Comparison of ENCODE assay signal across 8 mouse cellular contexts in genomic region chr12:84408819-84409507, GRCm38 (mm10). TPM values are rescaled to one million over a fixed set of nuclear protein-coding genes. Genes with fewer than 3 reads are reported as not detected.
DNase-seq lines count a peak whose midpoint lies in the region; ATAC-seq and TF ChIP-seq lines count a peak whose summit lies in the region.

Gene Entpd5 (minus strand): TSS chr12:84409029.
Gene Bbof1 (plus strand): TSS chr12:84409071.

- H3K36me3 ChIP-seq in embryonic facial prominence, embryonic 13.5 days = no peaks in the 10 kb centered on the region
- H3K36me3 ChIP-seq in limb, embryonic 14.5 days (ENCODE audit: control insufficient read depth, insufficient read depth, low read length) = no peaks in the 10 kb centered on the region
- H3K36me3 ChIP-seq in midbrain, postnatal 0 days (ENCODE audit: insufficient read depth, low read length) = no peaks in the 10 kb centered on the region

- TF ChIP-seq POLR2A in limb, embryonic 14.5 days (IDR thresholded peaks at IDR 0.05; ENCODE audit: borderline replicate concordance, extremely low read depth, insufficient read depth, insufficient read length) = 0 out of 2 replicates have a peak, but pooled peaks have one; percentile 50

- no peak for TF ChIP-seq CTCF in midbrain, postnatal 0 days (IDR thresholded peaks at IDR 0.05)

- no peaks in the 10 kb centered on the region for H3K9me3 ChIP-seq in embryonic facial prominence, embryonic 13.5 days
- no peaks in the 10 kb centered on the region for H3K9me3 ChIP-seq in limb, embryonic 14.5 days (ENCODE audit: control insufficient read depth, low read length)
- no peaks in the 10 kb centered on the region for H3K9me3 ChIP-seq in midbrain, postnatal 0 days (ENCODE audit: low read length)

- H3K27me3 ChIP-seq in embryonic facial prominence, embryonic 13.5 days = no peaks in the 10 kb centered on the region
- no peaks in the 10 kb centered on the region for H3K27me3 ChIP-seq in limb, embryonic 14.5 days (ENCODE audit: control insufficient read depth, insufficient read depth, low read length)
- no peaks in the 10 kb centered on the region for H3K27me3 ChIP-seq in midbrain, postnatal 0 days (ENCODE audit: insufficient read depth, low read length)

- H3K9ac ChIP-seq in embryonic facial prominence, embryonic 13.5 days = peak within 1 kb of the TSS; percentile 80
- H3K9ac ChIP-seq in limb, embryonic 14.5 days (ENCODE audit: low read depth, low read length, severe bottlenecking) = peak within 1 kb of the TSS; percentile 77
- peak within 1 kb of the TSS; percentile 88 for H3K9ac ChIP-seq in midbrain, postnatal 0 days (replicated peaks; ENCODE audit: low read length, poor library complexity, severe bottlenecking)

- DNase-seq in 3134 (ENCODE audit: extremely low read depth, insufficient read length, low spot score) = peak; percentile 83
- DNase-seq in adrenal gland, postnatal 36 days = peak; percentile 94 to 97
- peak; percentile 85 for DNase-seq in heart, adult 8-10 months (ENCODE audit: low spot score)
- peak; percentile 89 for DNase-seq in kidney, adult 9 months
- DNase-seq in limb, embryonic 14.5 days (ENCODE audit: low spot score) = peak; percentile 81
- DNase-seq in midbrain, postnatal 0 days (ENCODE audit: low spot score) = peak; percentile 92
- DNase-seq in spleen, postnatal 14 days (ENCODE audit: low spot score in 2 of 2) = peak; percentile 78 to 89

- H3K4me2 ChIP-seq in embryonic facial prominence, embryonic 13.5 days = peak within 1 kb of the TSS; percentile 92
- peak within 1 kb of the TSS; percentile 87 for H3K4me2 ChIP-seq in limb, embryonic 14.5 days (replicated peaks; ENCODE audit: low read depth, low read length, severe bottlenecking)
- peak within 1 kb of the TSS; percentile 82 for H3K4me2 ChIP-seq in midbrain, postnatal 0 days (ENCODE audit: low read depth, low read length, poor library complexity, severe bottlenecking)

- peak; percentile 90 for ATAC-seq in embryonic facial prominence, embryonic 13.5 days (ENCODE audit: insufficient number of reproducible peaks, insufficient read depth, low FRiP score, low TSS enrichment, low read depth)
- ATAC-seq in limb, embryonic 14.5 days (ENCODE audit: low FRiP score, low read depth) = peak; percentile 94
- peak; percentile 95 for ATAC-seq in midbrain, postnatal 0 days (ENCODE audit: low FRiP score)

- peaks cover 11% of the 10 kb centered on the region for H3K4me1 ChIP-seq in embryonic facial prominence, embryonic 13.5 days
- H3K4me1 ChIP-seq in limb, embryonic 14.5 days (ENCODE audit: control insufficient read depth, insufficient read depth, low read length) = peaks cover 3% of the 10 kb centered on the region; the same call in 1 of the 2 replicates
- peaks cover 2% of the 10 kb centered on the region; the same call in 1 of the 2 replicates for H3K4me1 ChIP-seq in midbrain, postnatal 0 days (ENCODE audit: insufficient read depth, low read length)

- peak within 1 kb of the TSS; percentile 77 for H3K4me3 ChIP-seq in embryonic facial prominence, embryonic 13.5 days
- peak within 1 kb of the TSS; percentile 75 for H3K4me3 ChIP-seq in limb, embryonic 14.5 days (replicated peaks; ENCODE audit: low read length)
- H3K4me3 ChIP-seq in midbrain, postnatal 0 days (ENCODE audit: low read depth, low read length) = peak within 1 kb of the TSS; percentile 86

- 1% methylated on average over 63 of the region's 63 CpGs for WGBS in embryonic facial prominence, embryonic 13.5 days
- WGBS in limb, embryonic 14.5 days = 2% methylated on average over 36 of the region's 63 CpGs
- 2% methylated on average over 53 of the region's 63 CpGs for WGBS in midbrain, postnatal 0 days

- H3K27ac ChIP-seq in embryonic facial prominence, embryonic 13.5 days = peak within 1 kb of the TSS; percentile 85
- peak within 1 kb of the TSS; percentile 59 for H3K27ac ChIP-seq in limb, embryonic 14.5 days (replicated peaks; ENCODE audit: low read depth, low read length)
- H3K27ac ChIP-seq in midbrain, postnatal 0 days (ENCODE audit: low read depth, low read length) = peak within 1 kb of the TSS; percentile 92

RNA-seq across cellular contexts. Expression of gene Entpd5, which starts in this region (rescaled TPM):
- 100 to 1,000 TPM in 1 of 2 experiments, 10 to 100 TPM in 1; 99.3 to 172 TPM for total RNA-seq in adrenal gland, postnatal 36 days (2021)
- 10.4 and 15.7 TPM in 2 replicates for polyA plus RNA-seq in embryonic facial prominence, embryonic 13.5 days (2015; fragmentation: Nextera tagmentation; extraction: Ambion mirVana)
- 100 to 1,000 TPM in 1 of 4 experiments, 10 to 100 TPM in 3; 69.5 to 108 (median 85.9) TPM for total RNA-seq in heart, adult 8-10 months (2022)
- polyA plus RNA-seq in limb, embryonic 14.5 days (2012; rRNA removed) = 7.7 and 8.0 TPM in 2 replicates
- polyA plus RNA-seq in limb, embryonic 14.5 days (2014; fragmentation: Nextera tagmentation; extraction: Ambion mirVana) = 12.2 and 12.7 TPM in 2 replicates
- 15.6 and 15.9 TPM in 2 replicates for total RNA-seq in midbrain, postnatal 0 days (2014; rRNA removed)
- polyA plus RNA-seq in midbrain, postnatal 0 days (2015; fragmentation: Nextera tagmentation; extraction: Ambion mirVana) = 12.4 and 14.1 TPM in 2 replicates

RNA-seq across cellular contexts. Expression of gene Bbof1, which starts in this region (rescaled TPM):
- 1 to 10 TPM; 1.9 to 2.4 TPM for total RNA-seq in adrenal gland, postnatal 36 days (2021)
- polyA plus RNA-seq in embryonic facial prominence, embryonic 13.5 days (2015; fragmentation: Nextera tagmentation; extraction: Ambion mirVana) = 2.3 and 2.6 TPM in 2 replicates
- 1 to 10 TPM in 3 of 4 experiments, under 1 TPM in 1; 0.92 to 2.3 (median 1.4) TPM for total RNA-seq in heart, adult 8-10 months (2022)
- polyA plus RNA-seq in limb, embryonic 14.5 days (2012; rRNA removed) = 0.55 and 1.3 TPM in 2 replicates
- polyA plus RNA-seq in limb, embryonic 14.5 days (2014; fragmentation: Nextera tagmentation; extraction: Ambion mirVana) = 0.95 and 1.1 TPM in 2 replicates
- 1.3 and 2.1 TPM in 2 replicates for total RNA-seq in midbrain, postnatal 0 days (2014; rRNA removed)
- polyA plus RNA-seq in midbrain, postnatal 0 days (2015; fragmentation: Nextera tagmentation; extraction: Ambion mirVana) = 2.4 and 3.2 TPM in 2 replicates

Comparison
In these comparisons a context has a peak if more than half of its experiments do, and no peak if none do; other contexts are left out.
1. Peak in every context shown above with its lines: DNase-seq, ATAC-seq, H3K4me3 ChIP-seq and H3K27ac ChIP-seq.